Mouse (Mus musculus): ENCODE results near the gene Olfr1410.

- TF ChIP-seq POLR2A (IDR thresholded peaks at IDR 0.05; ENCODE audit: borderline replicate concordance, low read depth, low read length), result no peak
- TF ChIP-seq CTCF (IDR thresholded peaks at IDR 0.05; ENCODE audit: low read depth, low read length), result no peak
These were observed 8.9 kb downstream of the Olfr1410 start for GRCm38 (mm10) chr1:92614516-92614915.
